Mouse (Mus musculus): ENCODE measurements around the gene Zfp644.

DNA sequence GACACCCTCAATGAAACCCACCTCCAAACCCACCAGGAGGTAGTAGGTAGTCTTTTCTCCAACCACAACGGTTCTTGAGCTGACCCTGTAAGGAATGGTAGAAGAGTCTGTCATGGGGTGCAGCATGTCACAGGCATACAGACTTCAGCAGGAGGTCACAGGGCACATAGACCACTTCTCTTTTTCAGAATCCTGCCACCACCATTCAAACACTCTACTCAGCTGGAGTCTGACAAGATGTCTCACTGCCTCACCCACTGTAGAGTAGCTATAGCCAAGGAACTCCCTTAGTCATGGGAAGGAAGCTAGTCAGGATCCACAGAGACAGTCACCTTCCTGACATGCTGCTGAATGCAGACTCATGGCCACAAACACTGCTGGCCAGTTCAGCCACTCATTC, 17.4 kb downstream of the Zfp644 start:
- TF ChIP-seq CTCF (IDR thresholded peaks at IDR 0.05; ENCODE audit: low read depth) (no peak), EP300 (IDR thresholded peaks at IDR 0.05; ENCODE audit: low read depth) (no peak)

Data from heart, postnatal 0 days (tissue).